Mouse (Mus musculus) liver, embryonic 14.5 days (tissue): ENCODE results near the gene Ppt2. TPM values are rescaled to one million over a fixed set of nuclear protein-coding genes. Genes with fewer than 3 reads are reported as not detected.

Experiments
- ATAC-seq: fragments of 200-750 bp; cut with Nextera tagmentation; 2 replicates; pipeline ENCODE4 v1.8.0; 2017; ENCODE audit warnings: moderate number of reproducible peaks, mild to moderate bottlenecking, moderate library complexity; ENCODE audit not compliant: insufficient read depth
- DNase-seq, 3 experiments: peaks; one replicate each; pipeline ENCODE4 v3.0.0-alpha.2; 2012 to 2013; ENCODE audit warnings: low read depth in 3 of 3, low spot score in 3 of 3
- H3K27ac ChIP-seq: fragments of 300-500 bp; sonication (generic); 2 replicates; pipeline ENCODE4 v1.5.1; 2014; ENCODE audit warnings: moderate library complexity, mild to moderate bottlenecking, control low read depth, inconsistent platforms
- H3K27me3 ChIP-seq: fragments of 300-500 bp; sonication (generic); 2 replicates; pipeline ENCODE4 v1.6.1; 2014; ENCODE audit warnings: mild to moderate bottlenecking, low read length, moderate library complexity; ENCODE audit not compliant: control insufficient read depth, insufficient read depth
- H3K36me3 ChIP-seq: fragments of 300-500 bp; sonication (generic); replicated peaks from 2 replicates; pipeline ENCODE4 v1.6.1; 2014; ENCODE audit warnings: low read depth; ENCODE audit not compliant: control insufficient read depth, insufficient read depth
- H3K4me1 ChIP-seq, 2 experiments: fragments of 200-500 bp in 1 of 2; fragments of 300-500 bp in 1 of 2; sonication (generic) in 1 of 2; replicated peaks; 2 replicates each; pipeline ENCODE4 v1.6.1; 2012 to 2014; ENCODE audit warnings: antibody characterized with exemption in 1 of 2, inconsistent platforms in 1 of 2, low read length in 1 of 2; ENCODE audit not compliant: control insufficient read depth in 2 of 2, insufficient read depth in 2 of 2
- H3K4me2 ChIP-seq: fragments of 300-500 bp; sonication (generic); 2 replicates; pipeline ENCODE4 v1.6.1; 2014; ENCODE audit warnings: low read depth, mild to moderate bottlenecking, control low read depth, moderate library complexity
- H3K4me3 ChIP-seq, 2 experiments: fragments of 200-500 bp in 1 of 2; fragments of 300-500 bp in 1 of 2; sonication (generic) in 1 of 2; 2 replicates each; pipeline ENCODE4 v1.5.1; 2012 to 2014; ENCODE audit warnings: low read depth in 2 of 2, low read length in 2 of 2, mild to moderate bottlenecking in 2 of 2, control low read depth in 1 of 2, inconsistent platforms in 1 of 2, moderate library complexity in 1 of 2; ENCODE audit not compliant: insufficient read depth in 1 of 2
- H3K9ac ChIP-seq: fragments of 300-500 bp; sonication (generic); replicated peaks from 2 replicates; pipeline ENCODE4 v1.6.1; 2014; ENCODE audit warnings: mild to moderate bottlenecking, control low read depth, moderate library complexity
- H3K9me3 ChIP-seq: fragments of 300-500 bp; sonication (generic); 2 replicates; pipeline ENCODE4 v1.6.1; 2016; ENCODE audit warnings: low read length, mixed read lengths; ENCODE audit not compliant: control insufficient read depth
- CTCF ChIP-seq: IDR thresholded peaks from 2 replicates; pipeline ENCODE4 v1.5.1; 2016; ENCODE audit warnings: antibody characterized with exemption, low read depth, control low read depth
- EP300 ChIP-seq: IDR thresholded peaks from 2 replicates; pipeline ENCODE4 v1.6.1; 2016; ENCODE audit warnings: antibody characterized with exemption, low read depth
- WGBS: fragments of 180-500 bp; shearing (Covaris S2); extraction: QIAGEN DNeasy Blood & Tissue Kit; methylation state at CpG from one replicate; pipeline ENCODE4 v1.1.7; 2014; ENCODE audit not compliant: insufficient replicate concordance; 5-methylcytosine and 5-hydroxymethylcytosine counted together
- polyA plus RNA-seq, 2 experiments: library from polyadenylated mRNA; depleted of rRNA in 1 of 2; stranded (reverse) in 1 of 2; unstranded in 1 of 2; fragments of >200 nt; fragmentation: Nextera tagmentation in 1 of 2; extraction: Ambion mirVana in 1 of 2; gene quantifications; 2 replicates each; pipeline versions ENCODE4 v1.2.1 to v1.2.3; 2012 to 2014

Gene Ppt2
- polyA plus RNA-seq, 2 experiments = 10.4 to 10.5 TPM

DNA sequence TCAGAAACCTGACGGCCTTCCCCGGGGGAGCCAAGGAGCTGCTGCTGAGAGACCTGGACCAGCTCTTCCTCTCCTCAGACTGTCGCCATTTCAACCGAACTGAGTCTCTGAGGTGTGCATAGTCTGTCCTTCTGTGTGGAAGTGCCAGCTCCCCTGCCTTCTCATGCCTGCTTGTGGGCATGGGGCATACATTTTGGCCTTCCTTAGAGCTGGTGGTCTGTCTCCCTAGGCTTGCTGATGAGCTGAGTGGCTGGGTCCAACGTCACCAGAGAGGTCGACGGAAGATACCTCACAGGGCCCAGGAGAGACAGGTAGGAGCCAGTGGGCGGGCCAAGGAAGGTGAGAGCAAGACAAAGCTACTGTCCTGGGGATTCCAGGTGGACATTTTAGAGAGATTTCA lies 24.7 kb upstream of the Ppt2 start:
- peaks cover 2% of the 10 kb centered on the region for H3K36me3 ChIP-seq
- DNase-seq (no peak), ATAC-seq (no peak)
- TF ChIP-seq EP300 (no peak), CTCF (no peak)
- H3K9me3 ChIP-seq = no peaks in the 10 kb centered on the region
- no peak overlapping the region for H3K9ac ChIP-seq
- H3K27me3 ChIP-seq = peaks cover 3% of the 10 kb centered on the region; the same call in 1 of the 2 replicates
- WGBS = 82% methylated on average over 8 of the region's 8 CpGs
- H3K27ac ChIP-seq = no peak overlapping the region
- peaks cover 1 to 2% of the 10 kb centered on the region in 2 experiments; a peak in 3 of 4 replicates for H3K4me1 ChIP-seq
- H3K4me2 ChIP-seq = no peak overlapping the region
- H3K4me3 ChIP-seq = no peak overlapping the region

DNA sequence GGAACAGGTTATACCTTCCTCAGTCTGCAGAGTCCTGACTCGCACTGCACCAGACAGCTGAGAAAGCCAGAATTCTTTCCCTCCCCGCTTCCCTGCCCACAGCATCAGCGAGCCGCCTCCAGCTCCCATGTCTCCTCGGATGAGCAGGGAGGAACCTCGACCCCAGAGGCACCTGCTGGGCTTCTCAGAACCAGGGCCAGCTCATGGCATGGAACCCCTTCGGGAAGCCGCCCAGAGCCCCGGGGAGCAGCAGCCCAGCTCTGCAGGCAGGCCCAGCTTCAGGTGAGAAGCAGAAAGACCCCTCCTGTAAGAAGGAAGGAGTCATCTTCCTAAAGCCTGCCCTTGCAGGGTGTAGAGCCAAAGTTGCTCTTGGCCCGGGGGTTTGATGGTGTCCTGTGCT lies 24.2 kb upstream of the Ppt2 start:
- Histone ChIP-seq H3K27ac (no peak overlapping the region), H3K9ac (no peak overlapping the region), H3K4me1 (peaks cover 3 to 6% of the 10 kb centered on the region in 2 experiments), H3K27me3 (peaks cover 2% of the 10 kb centered on the region; the same call in 1 of the 2 replicates), H3K36me3 (peaks cover 2% of the 10 kb centered on the region), H3K9me3 (no peaks in the 10 kb centered on the region), H3K4me2 (no peak overlapping the region), H3K4me3 (no peak overlapping the region)
- no peak for ATAC-seq
- no peak for DNase-seq
- TF ChIP-seq EP300 (no peak), CTCF (no peak)
- WGBS = 74% methylated on average over 10 of the region's 10 CpGs

DNA sequence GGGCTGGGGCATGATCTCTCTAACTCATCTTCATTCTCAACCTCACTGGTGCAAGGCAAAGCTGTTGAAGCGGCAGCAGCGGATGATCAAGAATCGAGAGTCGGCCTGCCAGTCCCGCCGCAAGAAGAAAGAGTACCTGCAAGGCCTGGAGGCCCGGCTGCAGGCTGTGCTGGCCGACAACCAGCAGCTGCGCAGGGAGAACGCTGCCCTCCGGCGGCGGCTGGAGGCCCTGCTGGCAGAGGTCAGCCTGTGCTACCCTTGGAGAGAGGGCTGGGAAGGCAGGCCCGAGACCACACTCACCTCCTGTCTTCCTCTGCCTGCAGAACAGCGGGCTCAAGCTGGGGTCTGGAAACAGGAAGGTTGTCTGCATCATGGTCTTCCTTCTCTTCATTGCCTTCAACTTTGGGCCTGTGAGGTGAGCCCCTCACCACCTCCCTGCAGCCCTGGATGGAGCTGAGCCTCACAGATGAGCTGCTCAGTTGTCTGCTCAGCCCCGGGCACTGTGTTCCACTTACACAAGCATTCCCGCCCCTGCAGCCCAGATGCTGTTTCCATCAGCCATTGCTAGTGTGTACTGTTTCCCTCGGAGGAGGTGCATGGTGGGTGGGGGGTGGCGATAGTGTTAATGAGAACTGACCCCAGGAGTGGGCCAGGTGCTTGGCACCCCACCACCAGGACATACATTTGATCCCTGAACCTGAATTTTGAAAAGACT lies 23.4 kb upstream of the Ppt2 start:
- DNase-seq (no peak), ATAC-seq (no peak)
- H3K36me3 ChIP-seq = peaks cover 2% of the 10 kb centered on the region
- no peak overlapping the region for H3K4me3 ChIP-seq
- no peak overlapping the region for H3K27ac ChIP-seq
- H3K27me3 ChIP-seq = no peaks in the 10 kb centered on the region
- no peak overlapping the region for H3K9ac ChIP-seq
- TF ChIP-seq EP300 (no peak), CTCF (peak; percentile 81)
- H3K4me2 ChIP-seq = no peak overlapping the region
- peaks cover 3 to 7% of the 10 kb centered on the region in 2 experiments for H3K4me1 ChIP-seq
- no peaks in the 10 kb centered on the region for H3K9me3 ChIP-seq
- WGBS = 56% methylated on average over 19 of the region's 19 CpGs

DNA sequence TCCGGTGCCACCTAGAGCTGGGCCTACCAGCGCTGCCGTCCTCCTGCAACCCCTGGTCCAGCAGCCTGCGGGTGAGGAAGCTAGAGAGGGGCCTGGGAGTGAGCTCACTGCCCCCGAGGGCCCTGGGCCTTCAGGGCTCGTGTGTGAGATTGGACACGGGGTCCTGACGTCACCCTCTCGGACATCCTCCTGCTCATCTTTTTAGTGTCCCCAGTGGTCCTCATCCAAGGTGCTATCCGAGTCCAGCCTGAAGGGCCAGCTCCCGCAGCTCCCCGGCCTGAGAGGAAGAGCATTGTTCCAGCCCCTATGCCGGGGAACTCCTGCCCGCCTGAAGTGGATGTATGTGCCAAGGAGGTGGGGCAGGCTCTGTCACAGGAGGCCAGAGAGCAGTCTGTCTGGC lies 22.5 kb upstream of the Ppt2 start:
- no peaks in the 10 kb centered on the region for H3K9me3 ChIP-seq
- peaks cover 2% of the 10 kb centered on the region for H3K36me3 ChIP-seq
- no peak overlapping the region for H3K4me2 ChIP-seq
- H3K4me3 ChIP-seq = no peak overlapping the region
- DNase-seq = no peak
- ATAC-seq = no peak
- H3K27ac ChIP-seq = no peak overlapping the region
- no peaks in the 10 kb centered on the region for H3K27me3 ChIP-seq
- WGBS = 84% methylated on average over 14 of the region's 14 CpGs
- no peak overlapping the region for H3K9ac ChIP-seq
- TF ChIP-seq CTCF (no peak), EP300 (no peak)
- H3K4me1 ChIP-seq = peaks cover 9 to 14% of the 10 kb centered on the region in 2 experiments

DNA sequence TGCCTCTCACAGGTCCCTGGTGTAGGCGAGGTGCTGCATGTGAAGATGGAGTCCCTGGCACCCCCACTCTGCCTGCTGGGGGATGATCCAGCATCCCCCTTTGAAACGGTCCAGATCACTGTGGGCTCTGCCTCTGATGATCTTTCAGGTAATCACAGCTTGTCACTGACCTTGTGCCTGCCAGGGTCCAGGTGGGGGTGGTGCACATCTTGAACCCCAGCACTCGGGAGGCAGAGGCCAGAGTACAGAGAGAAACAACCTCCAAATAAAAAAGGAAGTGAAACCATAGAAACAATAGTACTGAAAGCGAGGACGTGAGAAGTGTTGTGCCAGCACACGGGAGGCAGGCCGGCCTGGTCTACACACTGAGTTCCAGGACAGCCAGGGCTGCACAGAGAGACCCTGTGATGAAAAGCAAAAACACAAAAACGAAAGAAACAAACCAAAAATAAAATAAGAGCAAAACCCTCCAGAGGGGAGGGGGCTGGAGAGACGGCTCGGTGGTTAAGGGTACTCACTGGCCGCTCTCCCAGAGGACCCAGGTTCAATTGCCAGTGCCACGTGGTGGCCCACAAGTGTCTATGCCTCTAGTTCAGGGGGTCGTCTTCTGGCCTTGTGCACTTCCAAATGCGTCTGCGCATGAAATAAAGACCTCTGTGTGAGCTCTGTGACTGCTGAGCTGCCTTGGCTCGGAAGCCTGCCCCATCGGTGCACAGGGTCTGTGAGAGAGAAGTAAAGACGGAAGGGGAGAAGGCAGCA lies 21.0 kb upstream of the Ppt2 start:
- TF ChIP-seq EP300 (no peak), CTCF (no peak)
- 77% methylated on average over 18 of the region's 18 CpGs for WGBS

More for the DNA sequence above, 21.0 kb upstream of the Ppt2 start:
- H3K4me3 ChIP-seq = no peak overlapping the region
- peaks cover 13 to 24% of the 10 kb centered on the region in 2 experiments for H3K4me1 ChIP-seq
- H3K9me3 ChIP-seq = no peaks in the 10 kb centered on the region
- H3K27ac ChIP-seq = no peak overlapping the region
- DNase-seq = no peak
- ATAC-seq = no peak
- H3K9ac ChIP-seq = no peak overlapping the region
- H3K4me2 ChIP-seq = no peak overlapping the region
- H3K27me3 ChIP-seq = no peaks in the 10 kb centered on the region
- peaks cover 2% of the 10 kb centered on the region for H3K36me3 ChIP-seq
